Mouse (Mus musculus) hindbrain, embryonic 11.5 days (tissue): Measurements from ENCODE around the gene Pi16. TPM values are rescaled to one million over a fixed set of nuclear protein-coding genes. Genes with fewer than 3 reads are reported as not detected.

Experiments
- ATAC-seq: fragments of 200-750 bp; cut with Nextera tagmentation; 2 replicates; pipeline ENCODE4 v1.8.0; 2017; ENCODE audit warnings: mild to moderate bottlenecking, moderate TSS enrichment, moderate library complexity; ENCODE audit not compliant: low FRiP score
- DNase-seq: peaks from one replicate; pipeline ENCODE4 v3.0.0-alpha.2; 2015; ENCODE audit warnings: low spot score
- H3K27ac ChIP-seq: fragments of 300-500 bp; sonication (generic); 2 replicates; pipeline ENCODE4 v1.5.1; 2014; ENCODE audit warnings: mild to moderate bottlenecking, low read depth, low read length
- H3K27me3 ChIP-seq: fragments of 300-500 bp; sonication (generic); 2 replicates; pipeline ENCODE4 v1.6.1; 2014; ENCODE audit warnings: mild to moderate bottlenecking, low read length, moderate library complexity, mixed read lengths; ENCODE audit not compliant: control insufficient read depth, insufficient read depth
- H3K36me3 ChIP-seq: fragments of 300-500 bp; sonication (generic); 2 replicates; pipeline ENCODE4 v1.6.1; 2014; ENCODE audit warnings: mild to moderate bottlenecking, low read length, moderate library complexity, mixed read lengths; ENCODE audit not compliant: control insufficient read depth, insufficient read depth
- H3K4me1 ChIP-seq: fragments of 300-500 bp; sonication (generic); replicated peaks from 2 replicates; pipeline ENCODE4 v1.6.1; 2014; ENCODE audit warnings: low read length, mixed read lengths; ENCODE audit not compliant: control insufficient read depth, insufficient read depth
- H3K4me2 ChIP-seq: fragments of 300-500 bp; sonication (generic); replicated peaks from 2 replicates; pipeline ENCODE4 v1.6.1; 2014; ENCODE audit warnings: mild to moderate bottlenecking, low read depth, low read length
- H3K4me3 ChIP-seq: fragments of 300-500 bp; sonication (generic); 2 replicates; pipeline ENCODE4 v1.5.1; 2014; ENCODE audit warnings: low read depth, low read length
- H3K9ac ChIP-seq: fragments of 300-500 bp; sonication (generic); 2 replicates; pipeline ENCODE4 v1.6.1; 2014; ENCODE audit warnings: low read depth, low read length
- H3K9me3 ChIP-seq: fragments of 300-500 bp; sonication (generic); 2 replicates; pipeline ENCODE4 v1.6.1; 2016; ENCODE audit warnings: low read length; ENCODE audit not compliant: control insufficient read depth
- WGBS: fragments of 180-500 bp; shearing (Covaris S2); extraction: QIAGEN DNeasy Blood & Tissue Kit; methylation state at CpG from one replicate; pipeline ENCODE4 v1.1.7; 2014; 5-methylcytosine and 5-hydroxymethylcytosine counted together
- polyA plus RNA-seq: library from polyadenylated mRNA; unstranded; fragments of >200 nt; fragmentation: Nextera tagmentation; extraction: Ambion mirVana; gene quantifications from 2 replicates; pipeline ENCODE4 v1.2.1, GENCODE M21; 2014

Gene Pi16
- polyA plus RNA-seq, 1 experiment from 2014 or later: 0.32 TPM

GRCm38 (mm10) chr17:29361982-29362691 is 44.7 kb downstream of the Pi16 start:
- H3K4me1 ChIP-seq: no peaks in the 10 kb centered on the region
- H3K36me3 ChIP-seq: no peaks in the 10 kb centered on the region
- no peak for DNase-seq
- no peak for ATAC-seq
- H3K9me3 ChIP-seq: no peaks in the 10 kb centered on the region
- no peak overlapping the region for H3K27ac ChIP-seq
- no peak overlapping the region for H3K4me3 ChIP-seq
- H3K4me2 ChIP-seq: no peak overlapping the region
- H3K9ac ChIP-seq: no peak overlapping the region
- no peaks in the 10 kb centered on the region for H3K27me3 ChIP-seq
- WGBS: 56% methylated on average over 8 of the region's 8 CpGs

GRCm38 (mm10) chr17:29363109-29363508 is 45.6 kb downstream of the Pi16 start:
- no peaks in the 10 kb centered on the region for H3K4me1 ChIP-seq
- 84% methylated on average over 8 of the region's 8 CpGs for WGBS
- H3K4me3 ChIP-seq: no peak overlapping the region
- no peak for ATAC-seq
- no peaks in the 10 kb centered on the region for H3K27me3 ChIP-seq
- H3K4me2 ChIP-seq: no peak overlapping the region
- H3K36me3 ChIP-seq: no peaks in the 10 kb centered on the region
- DNase-seq: no peak
- no peak overlapping the region for H3K27ac ChIP-seq
- H3K9ac ChIP-seq: no peak overlapping the region
- no peaks in the 10 kb centered on the region for H3K9me3 ChIP-seq

- no peaks in the 10 kb centered on the region for H3K27me3 ChIP-seq
- DNase-seq (no peak), ATAC-seq (no peak)
- H3K9me3 ChIP-seq: no peaks in the 10 kb centered on the region
- 90% methylated on average over 13 of the region's 13 CpGs for WGBS
- H3K27ac ChIP-seq: no peak overlapping the region
- no peak overlapping the region for H3K4me2 ChIP-seq
- no peaks in the 10 kb centered on the region for H3K4me1 ChIP-seq
- no peak overlapping the region for H3K9ac ChIP-seq
- no peak overlapping the region for H3K4me3 ChIP-seq
- H3K36me3 ChIP-seq: no peaks in the 10 kb centered on the region
Observed at GRCm38 (mm10) chr17:29365105-29365621, 47.7 kb downstream of the Pi16 start.

GRCm38 (mm10) chr17:29368726-29369125 is 51.2 kb downstream of the Pi16 start:
- no peak overlapping the region for H3K4me3 ChIP-seq

GRCm38 (mm10) chr17:29370984-29371723 is 53.7 kb downstream of the Pi16 start:
- H3K4me1 ChIP-seq: no peaks in the 10 kb centered on the region
- no peaks in the 10 kb centered on the region for H3K27me3 ChIP-seq
- no peaks in the 10 kb centered on the region for H3K36me3 ChIP-seq
- no peaks in the 10 kb centered on the region for H3K9me3 ChIP-seq
- WGBS: 9% methylated on average over 5 of the region's 5 CpGs
- peak; percentile 49 for ATAC-seq
- H3K4me3 ChIP-seq: no peak overlapping the region
- no peak overlapping the region for H3K9ac ChIP-seq
- H3K27ac ChIP-seq: no peak overlapping the region
- no peak overlapping the region for H3K4me2 ChIP-seq
- DNase-seq: peak; percentile 96

More at GRCm38 (mm10) chr17:29368726-29369125, 51.2 kb downstream of the Pi16 start:
- H3K4me1 ChIP-seq: no peaks in the 10 kb centered on the region
- H3K4me2 ChIP-seq: no peak overlapping the region
- no peak for DNase-seq
- no peaks in the 10 kb centered on the region for H3K9me3 ChIP-seq
- H3K27me3 ChIP-seq: no peaks in the 10 kb centered on the region
- H3K36me3 ChIP-seq: no peaks in the 10 kb centered on the region
- no peak overlapping the region for H3K9ac ChIP-seq
- ATAC-seq: no peak
- WGBS: 17% methylated on average over 7 of the region's 7 CpGs
- H3K27ac ChIP-seq: no peak overlapping the region

GRCm38 (mm10) chr17:29375871-29376270 is 58.4 kb downstream of the Pi16 start:
- H3K4me2 ChIP-seq: no peak overlapping the region
- 91% methylated on average over 10 of the region's 10 CpGs for WGBS
- H3K4me3 ChIP-seq: no peak overlapping the region
- no peaks in the 10 kb centered on the region for H3K27me3 ChIP-seq
- no peaks in the 10 kb centered on the region for H3K36me3 ChIP-seq
- H3K9me3 ChIP-seq: no peaks in the 10 kb centered on the region
- ATAC-seq (no peak), DNase-seq (no peak)
- H3K4me1 ChIP-seq: no peaks in the 10 kb centered on the region
- no peak overlapping the region for H3K9ac ChIP-seq
- no peak overlapping the region for H3K27ac ChIP-seq

- no peak for DNase-seq
- 69% methylated on average over 8 of the region's 8 CpGs for WGBS
- Histone ChIP-seq H3K9me3 (no peaks in the 10 kb centered on the region), H3K27me3 (no peaks in the 10 kb centered on the region), H3K4me3 (no peak overlapping the region), H3K4me2 (no peak overlapping the region), H3K9ac (no peak overlapping the region), H3K4me1 (no peaks in the 10 kb centered on the region), H3K36me3 (no peaks in the 10 kb centered on the region), H3K27ac (no peak overlapping the region)
- no peak for ATAC-seq
Observed at GRCm38 (mm10) chr17:29378056-29378455, 60.6 kb downstream of the Pi16 start.
